Mouse (Mus musculus): Measurements from ENCODE around the gene Kantr.

- TF ChIP-seq POLR2A (IDR thresholded peaks at IDR 0.05; ENCODE audit: extremely low read depth, insufficient read depth, low read length) (no peak), CTCF (IDR thresholded peaks at IDR 0.05; ENCODE audit: extremely low read depth, insufficient read depth, low read length) (no peak)
These were observed 376 bp upstream of the Kantr start for GRCm38 (mm10) chrX:152327689-152328052.

All from cortical plate, adult 2 months (tissue).